Mouse (Mus musculus) ES-E14 (cell line): ENCODE data around the gene Pstpip1.

Experiments used
- HCFC1 ChIP-seq: IDR thresholded peaks from 2 replicates; pipeline ENCODE4 v1.6.1; 2012; ENCODE audit warnings: low read length, inconsistent platforms, borderline replicate concordance; ENCODE audit not compliant: insufficient read depth
- ZC3H11A ChIP-seq: IDR thresholded peaks from 2 replicates; pipeline ENCODE4 v1.6.1; 2012; ENCODE audit warnings: low read depth, mild to moderate bottlenecking, inconsistent platforms, low read length, borderline replicate concordance
- ZNF384 ChIP-seq: IDR thresholded peaks from 2 replicates; pipeline ENCODE4 v1.6.1; 2012; ENCODE audit warnings: low read depth, low read length, inconsistent platforms

DNA sequence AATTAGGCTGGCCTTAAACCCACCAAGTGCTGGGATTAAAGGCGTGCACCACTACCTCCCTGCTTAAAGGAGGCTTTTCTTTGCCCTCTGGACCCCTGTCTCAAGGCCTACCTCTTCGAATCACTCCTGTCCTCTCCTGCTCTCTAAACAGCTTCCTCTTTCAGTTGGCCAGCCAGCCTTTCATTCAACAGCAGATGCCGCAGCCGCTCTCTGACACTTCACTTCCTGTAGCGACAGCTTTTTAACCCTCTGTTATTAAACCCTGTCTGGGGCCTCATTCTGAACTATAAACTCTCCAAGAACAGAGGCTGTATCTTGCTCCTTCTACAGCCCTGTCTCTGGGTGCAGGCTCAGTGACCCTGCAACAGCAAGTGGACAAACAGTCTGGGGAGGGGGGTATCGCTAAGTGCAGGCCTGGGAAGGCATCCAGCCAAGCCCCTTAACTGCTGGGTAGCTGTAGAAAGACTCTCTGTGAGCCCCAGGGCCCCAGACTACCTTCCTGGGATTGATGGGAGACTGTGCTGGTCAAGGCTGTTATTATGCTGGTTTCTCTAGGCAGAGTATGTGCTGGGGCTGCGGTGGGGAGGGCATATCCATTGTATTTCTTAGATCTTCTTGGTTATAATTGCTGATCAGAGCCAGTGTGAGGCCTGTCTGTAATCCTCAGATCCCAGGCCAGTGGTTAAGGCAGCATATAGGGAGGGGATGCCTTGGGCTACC is 13.7 kb upstream of the Pstpip1 start:
- TF ChIP-seq ZC3H11A (no peak), HCFC1 (no peak), ZNF384 (no peak)
